Mouse (Mus musculus) ovary, postnatal 10 days (tissue): Measurements from ENCODE around the gene Scgb1b29.
"Not testable (repeated sequence)": the region's sequence is repeated elsewhere in the genome, so short reads cannot be mapped to it uniquely, and the experiment has no call there.

Source experiments
- DNase-seq: peaks from one replicate; pipeline ENCODE4 v3.0.0; 2022; ENCODE audit warnings: low spot score

Scgb1b29 gene

DNA sequence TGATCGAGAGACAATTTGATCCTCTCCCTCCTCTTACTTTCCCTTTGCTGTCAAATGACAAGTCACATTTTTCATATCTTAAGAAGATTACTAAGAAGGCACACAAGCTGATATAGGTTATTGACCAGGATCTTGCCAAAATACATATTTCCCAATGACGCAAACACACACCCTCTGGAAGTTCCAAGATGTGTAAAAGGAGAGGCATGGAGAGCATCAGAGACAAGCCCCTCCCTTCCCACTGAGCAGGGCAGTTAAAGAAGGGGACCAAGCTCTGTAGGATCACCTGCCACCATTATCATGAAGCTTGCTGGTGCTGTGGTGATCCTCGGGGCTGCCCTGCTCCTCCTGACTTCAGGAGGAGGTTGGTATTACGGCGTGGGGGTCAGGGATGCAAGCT is at the start of gene Scgb1b29:
Scgb1b29 (plus strand) TSS at position 301 of the 400 bp plus-strand sequence.
- DNase-seq: not testable (repeated sequence)

GRCm38 (mm10) chr7:32428636-32429035 is 12.7 kb upstream of the Scgb1b29 start:
- DNase-seq: not testable (repeated sequence)
